Mouse (Mus musculus) kidney, postnatal 0 days (tissue): ENCODE measurements around the gene Lamp2. TPM values are rescaled to one million over a fixed set of nuclear protein-coding genes. Genes with fewer than 3 reads are reported as not detected.

ENCODE experiments used
- ATAC-seq: fragments of 200-750 bp; cut with Nextera tagmentation; replicated peaks from 2 replicates; pipeline ENCODE4 v1.8.0; 2017; ENCODE audit warnings: low read depth, moderate number of reproducible peaks, moderate TSS enrichment, moderate library complexity; ENCODE audit not compliant: low FRiP score
- DNase-seq: peaks from one replicate; pipeline ENCODE4 v3.0.0-alpha.2; 2016; ENCODE audit warnings: low spot score
- H3K27ac ChIP-seq: fragments of 300-500 bp; sonication (generic); 2 replicates; pipeline ENCODE4 v1.5.1; 2014; ENCODE audit warnings: mild to moderate bottlenecking
- H3K27me3 ChIP-seq: fragments of 300-500 bp; sonication (generic); 2 replicates; pipeline ENCODE4 v1.6.1; 2014; ENCODE audit warnings: low read length, mixed read lengths; ENCODE audit not compliant: insufficient read depth
- H3K36me3 ChIP-seq: fragments of 300-500 bp; sonication (generic); 2 replicates; pipeline ENCODE4 v1.6.1; 2014; ENCODE audit warnings: low read length, mixed read lengths; ENCODE audit not compliant: insufficient read depth
- H3K4me1 ChIP-seq: fragments of 300-500 bp; sonication (generic); replicated peaks from 2 replicates; pipeline ENCODE4 v1.6.1; 2014; ENCODE audit warnings: antibody characterized with exemption, low read length, mixed read lengths; ENCODE audit not compliant: insufficient read depth
- H3K4me2 ChIP-seq: fragments of 300-500 bp; sonication (generic); 2 replicates; pipeline ENCODE4 v1.6.1; 2014; ENCODE audit warnings: mild to moderate bottlenecking, low read length, moderate library complexity, mixed read lengths
- H3K4me3 ChIP-seq: fragments of 300-500 bp; sonication (generic); replicated peaks from 2 replicates; pipeline ENCODE4 v1.5.1; 2014; ENCODE audit warnings: low read depth, low read length
- H3K9ac ChIP-seq: fragments of 300-500 bp; sonication (generic); 2 replicates; pipeline ENCODE4 v1.6.1; 2014; ENCODE audit warnings: low read depth, low read length
- H3K9me3 ChIP-seq: fragments of 300-500 bp; sonication (generic); replicated peaks from 2 replicates; pipeline ENCODE4 v1.6.1; 2016; ENCODE audit warnings: low read length, inconsistent platforms, mixed read lengths
- CTCF ChIP-seq: IDR thresholded peaks from 2 replicates; pipeline ENCODE4 v1.5.1; 2016; ENCODE audit warnings: antibody characterized with exemption, low read depth, mild to moderate bottlenecking, moderate library complexity
- WGBS: fragments of 180-500 bp; shearing (Covaris S2); extraction: QIAGEN DNeasy Blood & Tissue Kit; methylation state at CpG from one replicate; pipeline ENCODE4 v1.1.7; 2014; 5-methylcytosine and 5-hydroxymethylcytosine counted together
- polyA plus RNA-seq: library from polyadenylated mRNA; unstranded; fragments of >200 nt; fragmentation: Nextera tagmentation; extraction: Ambion mirVana; gene quantifications from 2 replicates; pipeline ENCODE4 v1.2.1, GENCODE M21; 2015

Lamp2 gene
- polyA plus RNA-seq, 1 experiment from 2014 or later, result 316 TPM

DNA sequence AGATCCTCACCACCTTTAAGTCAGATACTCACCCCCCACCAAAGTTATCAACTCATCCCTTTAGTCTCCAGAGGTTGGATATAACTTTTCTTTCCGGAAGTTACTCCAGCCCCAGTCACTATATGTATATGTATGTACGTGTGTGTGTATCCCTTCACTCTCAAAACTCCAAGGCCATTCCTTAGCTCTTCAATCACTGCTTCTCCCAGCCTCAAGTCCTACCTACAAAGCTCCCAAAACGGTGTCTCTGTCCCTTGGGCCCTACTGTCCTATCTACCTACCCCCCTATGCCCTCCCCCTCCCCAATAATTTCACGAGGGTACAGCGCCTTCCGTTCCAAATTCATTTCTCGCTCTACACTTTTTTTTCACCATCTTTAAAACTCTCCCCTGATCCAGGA, 780 bp downstream of the Lamp2 start:
- H3K4me2 ChIP-seq, result peak overlapping the region; percentile 51
- ATAC-seq, result no peak
- WGBS, result 27% methylated on average over 7 of the region's 7 CpGs
- H3K9ac ChIP-seq, result peak overlapping the region; percentile 75
- DNase-seq, result peak; percentile 20
- peak overlapping the region; percentile 91 for H3K27ac ChIP-seq
- H3K4me1 ChIP-seq, result no peaks in the 10 kb centered on the region
- H3K27me3 ChIP-seq, result no peaks in the 10 kb centered on the region
- no peaks in the 10 kb centered on the region for H3K36me3 ChIP-seq
- no peaks in the 10 kb centered on the region for H3K9me3 ChIP-seq
- TF ChIP-seq CTCF, result no peak
- H3K4me3 ChIP-seq, result peak overlapping the region; percentile 57

DNA sequence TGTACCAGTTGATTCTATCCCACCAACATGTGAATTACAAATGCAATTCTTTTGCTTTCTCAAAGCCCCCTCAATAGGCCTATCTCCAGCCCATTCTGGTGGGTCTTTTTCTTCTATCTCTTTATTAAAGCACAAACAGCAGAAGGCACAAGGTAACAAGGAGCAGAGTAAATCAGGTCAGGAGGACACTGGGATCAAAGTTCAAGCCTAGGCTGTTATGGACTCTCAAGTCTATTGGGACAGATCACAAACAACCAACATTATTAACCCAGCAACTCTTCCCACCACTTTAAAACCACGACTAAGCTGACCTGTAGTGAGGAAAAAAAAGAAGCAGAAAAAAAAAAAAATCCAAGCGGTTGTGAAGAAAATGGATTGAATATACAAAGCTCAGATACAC, 1.4 kb downstream of the Lamp2 start:
- no peak for DNase-seq
- ATAC-seq, result no peak
- H3K36me3 ChIP-seq, result peaks cover 4% of the 10 kb centered on the region; the same call in 1 of the 2 replicates
- no peak overlapping the region for H3K27ac ChIP-seq
- H3K9ac ChIP-seq, result no peak overlapping the region
- no peaks in the 10 kb centered on the region for H3K9me3 ChIP-seq
- H3K27me3 ChIP-seq, result no peaks in the 10 kb centered on the region
- H3K4me2 ChIP-seq, result peak overlapping the region; percentile 51
- 37% methylated on average over 2 of the region's 2 CpGs for WGBS
- no peaks in the 10 kb centered on the region for H3K4me1 ChIP-seq
- H3K4me3 ChIP-seq, result peak overlapping the region; percentile 57
- no peak for TF ChIP-seq CTCF

DNA sequence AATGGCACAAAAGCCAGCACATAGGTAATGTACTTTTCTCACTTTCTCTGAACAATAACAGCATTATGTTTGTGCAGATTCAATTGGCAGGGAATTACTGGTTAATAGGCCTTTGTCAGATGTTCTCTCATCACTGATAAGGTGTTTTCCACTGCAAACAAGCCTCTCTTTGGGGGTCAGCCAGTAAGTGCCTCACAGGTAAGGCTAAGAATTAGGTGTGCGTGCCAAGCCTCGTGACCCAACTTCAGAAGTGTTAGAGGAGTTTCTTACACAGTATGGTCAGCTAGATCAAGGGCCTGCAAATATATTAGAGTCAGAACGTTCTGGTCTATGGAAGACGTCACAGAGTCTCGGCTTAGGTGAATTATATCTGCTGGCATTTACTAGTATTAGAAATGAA, 2.3 kb downstream of the Lamp2 start:
- no peak for ATAC-seq
- Histone ChIP-seq H3K27ac (no peak overlapping the region), H3K36me3 (peaks cover 11% of the 10 kb centered on the region; the same call in 1 of the 2 replicates), H3K4me1 (no peaks in the 10 kb centered on the region), H3K27me3 (no peaks in the 10 kb centered on the region), H3K9ac (no peak overlapping the region), H3K9me3 (no peaks in the 10 kb centered on the region), H3K4me3 (no peak overlapping the region), H3K4me2 (no peak overlapping the region)
- WGBS, result 79% methylated on average over 5 of the region's 5 CpGs
- no peak for DNase-seq
- no peak for TF ChIP-seq CTCF

DNA sequence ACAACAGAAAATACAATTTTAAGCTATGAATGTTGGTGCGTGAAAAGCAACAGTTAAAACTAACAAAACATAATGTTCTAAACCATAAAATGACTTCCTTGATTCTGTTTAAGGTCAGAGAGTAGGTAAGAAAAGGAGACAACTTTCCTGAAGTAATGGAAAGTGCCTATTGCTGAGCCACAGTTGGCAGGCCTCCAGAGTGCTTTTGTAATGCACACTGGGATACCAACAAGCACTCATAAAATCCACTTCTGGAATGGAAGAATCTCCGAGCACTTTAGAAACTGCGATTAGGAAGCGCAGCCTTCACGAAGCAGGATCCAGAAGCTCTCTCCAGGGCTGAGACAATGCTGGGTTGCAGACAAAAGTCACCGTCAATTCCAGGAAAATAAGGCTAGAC, 5.8 kb downstream of the Lamp2 start:
- no peak for TF ChIP-seq CTCF
- 92% methylated on average over 6 of the region's 6 CpGs for WGBS
- Histone ChIP-seq H3K4me2 (no peak overlapping the region), H3K27me3 (no peaks in the 10 kb centered on the region), H3K4me3 (no peak overlapping the region), H3K36me3 (peaks cover 11% of the 10 kb centered on the region; the same call in 1 of the 2 replicates), H3K27ac (no peak overlapping the region), H3K9ac (no peak overlapping the region), H3K9me3 (no peaks in the 10 kb centered on the region), H3K4me1 (no peaks in the 10 kb centered on the region)
- ATAC-seq (no peak), DNase-seq (no peak)

DNA sequence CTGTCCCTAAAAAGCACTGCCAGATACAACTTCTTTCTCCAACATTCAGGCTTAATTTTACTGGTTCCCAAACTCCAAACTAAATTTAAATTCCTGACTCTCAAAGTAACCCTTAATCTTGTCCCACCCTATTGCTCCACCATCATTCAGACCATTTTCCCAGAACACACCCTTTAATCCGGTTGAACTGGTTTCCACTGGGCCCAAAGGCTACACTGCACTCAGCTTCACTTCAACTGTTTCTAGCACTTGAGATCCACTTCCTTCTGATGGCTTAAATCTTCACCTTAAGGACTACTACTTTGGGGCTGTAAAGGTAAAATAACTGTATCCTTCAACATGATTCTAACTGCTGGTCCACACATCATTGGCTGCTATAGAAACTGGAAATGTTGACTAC, 10.5 kb downstream of the Lamp2 start:
- no peak for DNase-seq
- WGBS, result 87% methylated on average over 1 of the region's 1 CpGs

DNA sequence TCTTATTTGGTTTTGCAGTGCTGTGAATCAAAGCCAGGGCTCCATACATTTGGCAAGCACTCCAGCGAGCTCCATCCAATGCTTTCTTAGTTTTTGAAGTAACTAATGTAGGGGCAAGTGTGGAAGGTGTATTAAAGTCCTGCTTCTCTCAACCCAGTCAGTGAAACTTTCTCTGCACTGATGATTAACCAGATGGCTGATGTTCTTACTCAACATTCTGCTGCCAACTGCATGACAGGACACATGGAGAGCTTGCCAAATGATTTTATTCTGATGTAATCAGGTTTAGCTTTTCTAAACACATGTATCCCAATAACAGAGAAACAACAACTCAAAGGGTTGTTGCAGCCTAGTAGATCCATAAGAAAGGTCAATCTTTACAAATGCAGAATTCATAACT, 13.8 kb downstream of the Lamp2 start:
- Histone ChIP-seq H3K36me3 (no peaks in the 10 kb centered on the region), H3K9me3 (no peaks in the 10 kb centered on the region), H3K9ac (no peak overlapping the region), H3K4me3 (no peak overlapping the region), H3K4me1 (no peaks in the 10 kb centered on the region), H3K27me3 (no peaks in the 10 kb centered on the region), H3K4me2 (no peak overlapping the region), H3K27ac (no peak overlapping the region)
- no peak for ATAC-seq
- no peak for TF ChIP-seq CTCF
- WGBS, result 80% methylated on average over 1 of the region's 1 CpGs
- no peak for DNase-seq

More for the DNA sequence above, 10.5 kb downstream of the Lamp2 start:
- no peaks in the 10 kb centered on the region for H3K9me3 ChIP-seq
- no peak for TF ChIP-seq CTCF
- no peaks in the 10 kb centered on the region for H3K4me1 ChIP-seq
- peaks cover 11% of the 10 kb centered on the region; the same call in 1 of the 2 replicates for H3K36me3 ChIP-seq
- no peaks in the 10 kb centered on the region for H3K27me3 ChIP-seq
- H3K9ac ChIP-seq, result no peak overlapping the region
- no peak for ATAC-seq
- H3K4me2 ChIP-seq, result no peak overlapping the region
- H3K4me3 ChIP-seq, result no peak overlapping the region
- no peak overlapping the region for H3K27ac ChIP-seq

DNA sequence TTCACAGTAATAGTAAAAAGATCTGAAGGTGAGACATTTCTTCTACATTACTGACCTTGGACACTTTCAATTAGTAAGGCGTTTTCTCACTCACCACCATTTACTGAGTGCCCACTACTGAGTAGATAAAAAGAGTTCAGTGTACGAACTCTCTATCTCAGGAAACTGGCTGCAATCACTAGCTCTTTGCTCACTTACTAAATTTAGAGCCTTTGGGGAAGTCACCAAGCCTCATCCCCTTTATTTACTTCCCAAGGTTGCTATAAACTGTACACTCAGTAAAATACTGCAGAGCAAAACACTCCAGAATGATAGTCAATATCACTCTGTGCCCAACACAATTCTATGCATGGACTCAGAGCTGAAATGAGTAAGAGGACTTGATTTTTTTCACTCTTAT, 16.6 kb downstream of the Lamp2 start:
- DNase-seq (no peak), ATAC-seq (no peak)
- Histone ChIP-seq H3K9me3 (no peaks in the 10 kb centered on the region), H3K9ac (no peak overlapping the region), H3K27ac (no peak overlapping the region), H3K4me2 (no peak overlapping the region), H3K4me1 (no peaks in the 10 kb centered on the region), H3K4me3 (no peak overlapping the region), H3K27me3 (no peaks in the 10 kb centered on the region), H3K36me3 (no peaks in the 10 kb centered on the region)
- no peak for TF ChIP-seq CTCF
- WGBS, result 77% methylated on average over 2 of the region's 2 CpGs
